Mouse (Mus musculus): ENCODE results near the gene Gba2.

Gba2 gene

DNA sequence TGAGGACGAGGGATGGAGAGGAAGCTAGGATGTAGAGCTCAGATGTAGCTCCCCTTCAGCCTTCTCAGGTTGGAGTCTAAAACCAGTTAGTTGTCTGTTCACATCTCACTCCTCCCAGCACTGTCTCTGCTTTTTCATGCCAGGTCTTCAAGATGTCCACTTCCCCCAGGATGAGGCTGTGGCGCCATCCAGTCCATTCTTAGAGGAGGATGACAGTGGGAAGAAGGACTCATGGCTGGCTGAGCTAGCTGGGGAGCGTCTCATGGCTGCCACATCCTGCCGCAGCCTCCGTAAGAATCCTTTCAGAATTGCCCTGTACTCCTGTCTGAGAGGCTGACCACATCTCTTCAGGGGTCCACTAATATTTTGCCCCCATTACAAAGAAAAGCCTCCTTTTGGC lies 2.0 kb upstream of the Gba2 start:
- no peak for DNase-seq

- no peak for DNase-seq
Measured at GRCm38 (mm10) chr4:43579731-43580130, 1.1 kb upstream of the Gba2 start.

- no peak for DNase-seq
Measured at GRCm38 (mm10) chr4:43579256-43579655, 583 bp upstream of the Gba2 start.

GRCm38 (mm10) chr4:43577237-43577881 lies 1.3 kb downstream of the Gba2 start:
- no peak for DNase-seq

GRCm38 (mm10) chr4:43575356-43575755 lies 3.3 kb downstream of the Gba2 start:
- DNase-seq, result no peak

- no peak for DNase-seq
Measured at GRCm38 (mm10) chr4:43573561-43573960, 5.1 kb downstream of the Gba2 start.

GRCm38 (mm10) chr4:43571395-43572045 lies 7.2 kb downstream of the Gba2 start:
- no peak for DNase-seq

DNA sequence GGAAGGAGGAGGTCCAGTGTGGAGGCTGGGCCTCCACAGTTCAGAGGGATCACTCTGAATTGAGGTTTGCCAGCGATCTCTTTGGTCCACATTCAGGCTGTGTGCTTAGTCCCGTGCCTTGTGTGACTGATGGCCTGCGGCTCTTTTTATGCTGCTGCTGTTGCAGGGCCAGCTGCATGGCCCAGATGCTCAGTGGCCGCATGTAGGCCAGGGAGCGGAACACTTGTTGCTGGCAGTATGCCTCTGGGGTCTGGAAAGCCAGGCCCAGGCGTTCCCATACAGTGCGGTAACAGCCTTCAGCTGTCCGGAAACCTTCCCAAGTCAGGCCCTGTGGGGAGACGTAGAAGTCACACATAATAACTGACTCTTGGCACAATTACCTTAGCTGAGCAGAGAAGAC lies 11.5 kb downstream of the Gba2 start:
- DNase-seq, result no peak

GRCm38 (mm10) chr4:43564231-43564630 lies 14.4 kb downstream of the Gba2 start:
- DNase-seq, result no peak

- no peak for DNase-seq
Measured at GRCm38 (mm10) chr4:43563601-43563875, 15.1 kb downstream of the Gba2 start.

DNA sequence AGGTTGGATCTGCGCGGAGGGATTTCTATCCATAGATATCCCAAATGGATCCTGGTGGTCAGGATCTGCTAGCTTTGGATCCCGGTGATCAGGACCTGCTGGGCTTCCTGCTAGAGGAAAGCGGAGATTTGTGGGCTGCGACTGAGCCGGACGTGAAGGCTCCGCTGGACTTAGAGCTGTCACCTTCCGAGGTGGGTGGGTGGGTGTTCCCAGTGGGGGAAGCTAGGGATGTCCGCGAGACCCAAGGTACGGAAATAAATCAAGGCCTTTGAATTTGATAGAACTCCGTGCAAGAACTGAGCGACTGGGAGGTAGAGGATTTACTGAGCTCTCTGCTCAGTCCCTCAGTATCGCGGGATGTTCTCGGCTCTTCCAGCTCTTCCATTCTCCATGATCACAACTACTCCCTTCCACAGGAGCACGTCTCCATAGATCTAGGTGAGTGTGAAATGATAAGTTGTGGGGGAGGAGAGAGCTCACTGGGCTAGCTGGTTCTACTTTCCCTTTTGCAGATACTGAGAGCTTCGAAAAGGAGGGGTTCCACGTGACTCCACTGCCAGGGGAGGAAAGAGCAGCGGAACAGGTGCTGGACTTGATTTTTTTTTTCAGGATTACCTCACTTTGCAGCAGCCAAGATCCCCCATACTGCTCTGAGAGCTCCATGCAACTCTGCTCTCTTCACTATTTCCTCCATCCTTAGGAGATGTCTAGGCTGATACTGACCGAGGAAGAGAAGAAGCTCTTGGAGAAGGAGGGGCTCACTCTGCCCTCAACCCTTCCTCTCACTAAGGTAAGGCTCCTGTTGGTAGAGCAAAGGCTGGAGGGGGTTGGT lies 15.7 kb downstream of the Gba2 start:
- peak; percentile 23 for DNase-seq

DNA sequence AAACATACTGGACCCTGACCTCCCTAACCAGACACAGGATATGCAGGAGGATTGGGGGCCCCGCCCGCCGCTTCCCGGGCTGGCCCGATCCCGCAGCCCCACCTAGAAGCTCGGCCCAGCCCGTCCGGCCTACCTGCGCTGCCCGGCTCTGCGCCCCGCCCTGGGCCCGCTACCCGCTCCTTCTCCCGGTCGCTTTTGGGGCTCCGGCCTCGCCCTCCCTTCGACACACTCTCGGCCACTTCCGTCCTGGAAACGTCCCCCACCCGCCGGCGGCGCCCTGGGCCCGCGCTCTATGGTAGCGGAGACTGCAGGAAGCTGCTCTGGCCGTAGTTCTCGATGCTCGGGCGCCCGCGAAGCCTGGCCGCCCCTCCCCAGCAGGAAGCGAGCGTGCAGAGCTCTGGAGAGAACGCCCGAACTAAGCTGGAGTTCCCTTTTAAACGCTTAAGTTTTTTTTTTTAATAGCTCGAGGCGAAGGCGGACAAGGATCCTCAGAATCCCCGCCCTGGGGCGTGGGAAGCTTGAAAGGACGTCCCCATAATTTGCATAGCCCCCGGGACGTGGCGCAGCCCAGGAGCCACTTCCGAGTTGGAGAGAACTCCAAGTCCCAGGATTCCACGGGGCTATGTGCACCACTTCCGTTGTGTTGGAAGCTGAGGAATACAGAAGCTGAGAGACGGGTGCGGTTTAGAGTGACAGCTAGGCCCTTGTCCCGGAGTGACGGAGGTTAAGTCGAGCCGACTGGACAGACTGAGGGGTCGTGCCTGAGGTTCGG lies 16.5 kb downstream of the Gba2 start, which contains the start of the genes Creb3 and Tln1:
Creb3 (plus strand) TSS at position 336 of the 772 bp plus-strand sequence.
Tln1 (minus strand) TSS at position 695 of the 772 bp plus-strand sequence.
- DNase-seq, result peak; percentile 97

GRCm38 (mm10) chr4:43561436-43561996 lies 17.2 kb downstream of the Gba2 start:
- DNase-seq, result no peak

GRCm38 (mm10) chr4:43560976-43561375 lies 17.7 kb downstream of the Gba2 start:
- DNase-seq, result peak; percentile 15

GRCm38 (mm10) chr4:43560243-43560611 lies 18.4 kb downstream of the Gba2 start:
- peak; percentile 50 for DNase-seq

GRCm38 (mm10) chr4:43559519-43560242 lies 19.0 kb downstream of the Gba2 start:
- DNase-seq, result peak; percentile 20

- peak; percentile 77 for DNase-seq
Measured at GRCm38 (mm10) chr4:43558631-43559356, 19.9 kb downstream of the Gba2 start.

- DNase-seq, result no peak
Measured at GRCm38 (mm10) chr4:43558028-43558630, 20.5 kb downstream of the Gba2 start.

- DNase-seq, result no peak
Measured at GRCm38 (mm10) chr4:43555926-43556325, 22.7 kb downstream of the Gba2 start.

- DNase-seq, result no peak
Measured at GRCm38 (mm10) chr4:43553891-43554290, 24.8 kb downstream of the Gba2 start.

DNA sequence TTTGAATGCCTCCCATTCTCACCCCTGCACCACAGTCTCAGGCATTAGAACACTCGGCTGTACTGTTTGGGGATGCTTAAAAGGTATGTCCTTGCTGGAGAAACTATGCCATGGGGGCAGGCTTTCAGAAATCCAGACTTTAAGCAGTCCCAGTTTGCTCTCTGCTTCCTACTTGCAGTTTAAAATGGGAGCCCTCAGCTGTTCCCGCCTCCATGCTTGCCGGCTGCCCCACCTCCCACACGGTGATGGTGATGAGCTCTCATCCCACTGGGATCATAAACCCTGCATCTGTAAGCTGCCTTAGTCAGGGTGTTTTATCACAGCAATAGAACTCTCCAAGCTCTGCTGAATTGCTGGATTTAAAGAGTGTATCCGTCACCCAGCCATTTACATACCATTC lies 26.2 kb downstream of the Gba2 start:
- no peak for DNase-seq
